Mouse (Mus musculus): Measurements from ENCODE around the gene Vps8. TPM values are rescaled to one million over a fixed set of nuclear protein-coding genes. Genes with fewer than 3 reads are reported as not detected.

Vps8 gene
- polyA plus RNA-seq, 1 experiment from 2014 or later = 20.4 TPM

DNA sequence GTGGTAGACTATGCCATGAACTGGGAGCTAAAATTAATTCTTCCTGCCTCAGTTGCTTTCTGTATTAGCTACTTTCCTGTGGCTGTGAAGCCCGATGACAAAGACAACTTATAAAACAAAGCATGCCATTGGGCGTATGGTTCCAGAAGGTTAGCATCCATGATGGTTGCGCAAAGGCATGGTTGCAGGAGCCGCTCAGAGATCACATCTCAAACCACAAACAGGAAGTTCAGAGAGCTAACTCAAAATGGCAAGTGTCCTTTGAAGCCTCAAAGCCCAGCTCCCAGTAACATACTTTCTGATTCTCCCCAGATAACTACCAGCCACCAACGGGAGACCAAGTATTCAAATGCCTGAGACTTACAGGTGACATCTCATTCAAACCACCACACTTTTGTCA is 266.2 kb downstream of the Vps8 start:
- H3K4me3 ChIP-seq (ENCODE audit: low read depth, low read length) = no peak overlapping the region
- H3K4me1 ChIP-seq (ENCODE audit: control insufficient read depth, insufficient read depth, low read length) = 0 out of 2 replicates have a peak, but pooled peaks cover 7% of the 10 kb centered on the region
- WGBS = 81% methylated on average over 5 of the region's 5 CpGs
- no peaks in the 10 kb centered on the region for H3K27me3 ChIP-seq (ENCODE audit: control insufficient read depth, insufficient read depth, low read length)
- H3K36me3 ChIP-seq (ENCODE audit: control insufficient read depth, insufficient read depth, low read length) = no peaks in the 10 kb centered on the region
- ATAC-seq (ENCODE audit: insufficient number of reproducible peaks, insufficient read depth, low FRiP score, low read depth) = no peak
- no peak overlapping the region for H3K4me2 ChIP-seq (replicated peaks; ENCODE audit: low read depth, low read length)
- no peaks in the 10 kb centered on the region for H3K9me3 ChIP-seq (ENCODE audit: control insufficient read depth, low read depth, low read length)
- no peak overlapping the region for H3K27ac ChIP-seq (ENCODE audit: low read length)
- H3K9ac ChIP-seq (replicated peaks; ENCODE audit: low read depth, low read length) = no peak overlapping the region

DNA sequence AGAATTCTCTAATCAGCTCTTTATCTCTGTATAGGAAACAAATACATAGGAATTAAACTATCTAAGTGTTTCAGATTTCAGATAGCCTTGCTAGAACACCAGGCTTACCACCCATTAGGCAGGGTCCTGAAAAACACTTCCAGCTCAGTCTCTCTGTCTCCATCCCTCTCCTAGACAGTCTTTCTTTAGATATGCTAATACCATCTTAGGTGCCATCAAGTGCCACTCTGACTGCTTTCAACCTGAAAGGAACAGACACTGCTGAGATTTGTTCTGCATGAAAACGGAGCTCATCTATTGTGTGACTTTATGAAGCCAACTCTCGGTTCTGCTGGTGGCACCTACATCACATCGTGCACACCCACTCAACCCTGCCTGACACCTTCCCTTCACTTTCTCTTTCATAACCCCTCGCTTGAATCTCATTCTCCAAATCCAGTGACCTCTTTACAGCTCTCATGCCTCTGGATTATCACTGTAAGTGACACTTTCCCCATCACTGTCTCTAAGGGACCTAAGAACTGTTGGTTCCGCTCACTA is 267.4 kb downstream of the Vps8 start:
- Histone ChIP-seq H3K4me3 (ENCODE audit: low read depth, low read length) (no peak overlapping the region), H3K9me3 (ENCODE audit: control insufficient read depth, low read depth, low read length) (no peaks in the 10 kb centered on the region), H3K36me3 (ENCODE audit: control insufficient read depth, insufficient read depth, low read length) (no peaks in the 10 kb centered on the region), H3K4me2 (replicated peaks; ENCODE audit: low read depth, low read length) (no peak overlapping the region), H3K27ac (ENCODE audit: low read length) (no peak overlapping the region), H3K27me3 (ENCODE audit: control insufficient read depth, insufficient read depth, low read length) (no peaks in the 10 kb centered on the region), H3K4me1 (ENCODE audit: control insufficient read depth, insufficient read depth, low read length) (0 out of 2 replicates have a peak, but pooled peaks cover 7% of the 10 kb centered on the region), H3K9ac (replicated peaks; ENCODE audit: low read depth, low read length) (no peak overlapping the region)
- 59% methylated on average over 5 of the region's 5 CpGs for WGBS
- no peak for ATAC-seq (ENCODE audit: insufficient number of reproducible peaks, insufficient read depth, low FRiP score, low read depth)

- no peaks in the 10 kb centered on the region for H3K36me3 ChIP-seq (ENCODE audit: control insufficient read depth, insufficient read depth, low read length)
- H3K27ac ChIP-seq (ENCODE audit: low read length) = peak overlapping the region; percentile 89
- peak overlapping the region; percentile 87 for H3K4me3 ChIP-seq (ENCODE audit: low read depth, low read length)
- H3K9ac ChIP-seq (replicated peaks; ENCODE audit: low read depth, low read length) = peak overlapping the region; percentile 81
- H3K9me3 ChIP-seq (ENCODE audit: control insufficient read depth, low read depth, low read length) = no peaks in the 10 kb centered on the region
- H3K4me2 ChIP-seq (replicated peaks; ENCODE audit: low read depth, low read length) = peak overlapping the region; percentile 98
- under 1% methylated on average over 39 of the region's 45 CpGs for WGBS
- ATAC-seq (ENCODE audit: insufficient number of reproducible peaks, insufficient read depth, low FRiP score, low read depth) = peak; percentile 69
- H3K4me1 ChIP-seq (ENCODE audit: control insufficient read depth, insufficient read depth, low read length) = 0 out of 2 replicates have a peak, but pooled peaks cover 7% of the 10 kb centered on the region
- no peaks in the 10 kb centered on the region for H3K27me3 ChIP-seq (ENCODE audit: control insufficient read depth, insufficient read depth, low read length)
These were observed 271.1 kb downstream of the Vps8 start for GRCm38 (mm10) chr16:21693981-21694462.

Other genes starting within 250 kb of the Vps8 start
- gene Ephb3, start 218.4 kb upstream of the Vps8 start, polyA plus RNA-seq (2014; fragmentation: Nextera tagmentation; extraction: Ambion mirVana) = 24.3 and 27.6 TPM in 2 replicates